Mouse (Mus musculus) Muller cell, postnatal 12 days (primary cell): Measurements from ENCODE around the gene Alg9.
"Not testable (repeated sequence)": the region's sequence is repeated elsewhere in the genome, so short reads cannot be mapped to it uniquely, and the experiment has no call there.

ENCODE experiments used
- DNase-seq: peaks from one replicate; pipeline ENCODE4 v3.0.0-alpha.2; 2015; ENCODE audit errors: inconsistent ontology term

Alg9 gene

DNA sequence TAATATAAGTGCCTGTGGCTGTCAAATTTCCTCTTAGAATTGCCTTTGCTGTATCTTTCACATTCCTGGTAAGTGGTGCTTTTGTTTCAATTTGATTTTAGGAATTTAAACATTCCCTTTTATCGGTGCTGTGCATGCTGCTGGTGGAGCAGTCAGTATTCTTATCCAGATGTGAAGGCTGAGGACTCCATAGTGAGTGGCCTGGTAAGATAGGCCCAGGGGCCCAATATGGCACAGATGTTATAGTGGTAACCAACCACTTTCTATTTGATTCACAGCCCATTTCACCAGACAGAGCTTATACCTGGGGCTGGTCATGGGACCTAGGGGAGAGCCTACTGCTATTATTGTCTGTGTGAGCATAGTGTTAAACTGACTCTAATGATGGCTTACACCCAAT is 41.7 kb downstream of the Alg9 start:
- DNase-seq, result no peak

DNA sequence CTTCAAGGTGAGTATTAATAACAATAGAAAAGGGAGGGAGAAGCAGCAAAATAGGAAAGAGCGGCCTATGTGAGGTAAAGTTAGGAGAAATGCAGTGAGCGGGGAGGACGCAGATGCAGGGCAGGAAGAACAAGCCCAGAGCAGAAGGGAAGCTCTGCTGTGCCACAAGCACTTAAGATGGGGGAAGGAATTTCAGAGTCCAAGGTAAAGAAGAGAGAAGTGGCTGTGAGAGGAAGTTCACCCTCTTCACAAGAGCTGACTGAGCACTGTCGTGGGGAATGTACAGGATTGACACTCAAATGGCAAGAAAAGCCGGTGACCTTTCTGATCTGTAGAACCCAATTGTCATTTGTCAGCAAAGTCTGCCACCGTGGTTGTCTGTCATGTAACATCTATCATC is 43.2 kb downstream of the Alg9 start:
- no peak for DNase-seq

DNA sequence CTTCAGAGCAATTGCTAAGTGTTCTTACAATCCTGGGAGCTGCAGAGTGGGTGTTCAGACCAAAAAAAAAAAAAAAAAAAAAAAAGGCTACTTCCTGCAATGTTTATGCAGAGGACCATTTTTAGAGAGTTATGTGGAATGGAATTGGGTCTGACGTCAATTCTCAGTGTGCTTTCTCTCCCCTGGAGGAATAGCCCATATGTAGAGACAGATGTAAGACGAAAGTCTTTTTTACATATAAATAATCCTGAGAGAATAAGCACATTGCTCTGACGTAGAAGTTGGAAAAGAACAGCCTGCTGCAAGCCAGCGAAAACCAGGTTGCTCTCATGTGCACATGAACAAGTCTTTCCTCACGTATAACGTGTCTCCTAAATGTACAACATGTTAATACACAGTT is 44.9 kb downstream of the Alg9 start:
- no peak for DNase-seq

DNA sequence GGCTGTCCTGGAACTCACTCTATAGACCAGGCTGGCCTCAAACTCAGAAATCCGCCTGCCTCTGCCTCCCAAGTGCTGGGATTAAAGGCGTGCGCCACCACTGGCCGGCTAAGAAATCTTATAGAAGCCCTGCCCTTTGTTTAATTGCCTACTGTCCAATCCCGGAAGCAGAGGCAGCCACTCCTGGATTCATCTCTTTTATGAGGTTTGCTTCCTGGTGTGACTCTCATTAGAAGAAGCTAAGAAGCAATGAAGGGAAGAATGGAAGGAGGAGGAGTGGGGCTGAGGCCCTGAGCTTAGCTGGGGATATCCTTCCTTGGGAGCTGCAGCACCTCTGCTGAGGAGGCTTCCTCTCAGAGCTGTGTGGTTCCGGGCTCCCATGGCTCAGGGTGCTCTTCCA is 46.8 kb downstream of the Alg9 start:
- DNase-seq, result no peak

DNA sequence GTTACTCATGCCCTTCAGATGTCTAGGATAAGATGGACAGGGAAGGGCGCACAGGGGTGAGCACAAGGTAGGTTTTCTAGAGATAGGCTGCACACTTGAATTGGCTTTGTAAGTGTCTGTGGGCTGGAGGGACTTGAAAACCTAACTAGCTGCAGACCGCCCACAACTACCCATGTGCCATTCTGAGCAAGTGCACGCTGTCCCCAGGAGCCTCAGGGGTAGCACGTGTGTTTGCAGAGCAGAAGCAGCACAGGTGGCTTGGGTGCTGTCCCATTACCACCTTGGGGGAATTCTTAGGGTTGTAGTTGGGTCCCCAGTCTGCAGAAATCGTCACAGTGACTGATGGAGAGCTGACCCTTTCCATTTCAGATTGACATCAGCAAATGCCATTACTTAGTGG is 47.4 kb downstream of the Alg9 start:
- no peak for DNase-seq

DNA sequence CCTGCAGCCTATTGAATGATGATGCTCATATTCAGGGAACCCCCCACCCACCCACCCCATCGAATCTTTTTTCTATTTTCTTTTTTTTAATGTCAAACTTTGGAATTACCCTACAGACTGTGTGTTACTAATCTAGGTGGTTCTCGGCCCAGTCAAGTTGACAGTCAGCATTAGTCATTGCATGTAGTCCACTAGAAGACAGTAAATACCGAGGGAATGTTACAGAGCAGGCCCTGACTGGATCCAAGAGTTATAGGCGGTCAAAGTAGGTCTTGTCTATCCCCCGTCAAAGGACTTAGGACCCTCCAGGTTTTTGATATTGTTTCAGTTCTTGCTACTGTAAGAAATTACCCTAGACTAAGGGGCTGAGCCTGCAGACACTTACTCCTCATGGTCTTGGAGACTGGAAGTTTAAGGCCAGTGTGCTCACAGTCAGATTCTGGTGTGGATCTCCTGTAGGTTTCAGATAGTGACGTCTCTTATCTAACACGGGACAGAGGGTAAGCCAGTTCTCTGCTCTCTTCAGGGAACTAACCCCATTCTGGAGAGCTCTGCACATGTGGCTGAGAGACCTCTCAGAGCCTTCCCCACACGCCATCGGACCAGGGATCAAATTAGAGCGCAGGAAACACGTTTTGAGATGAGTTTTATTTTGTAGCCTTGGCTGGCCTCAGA is 49.1 kb downstream of the Alg9 start:
- no peak for DNase-seq

DNA sequence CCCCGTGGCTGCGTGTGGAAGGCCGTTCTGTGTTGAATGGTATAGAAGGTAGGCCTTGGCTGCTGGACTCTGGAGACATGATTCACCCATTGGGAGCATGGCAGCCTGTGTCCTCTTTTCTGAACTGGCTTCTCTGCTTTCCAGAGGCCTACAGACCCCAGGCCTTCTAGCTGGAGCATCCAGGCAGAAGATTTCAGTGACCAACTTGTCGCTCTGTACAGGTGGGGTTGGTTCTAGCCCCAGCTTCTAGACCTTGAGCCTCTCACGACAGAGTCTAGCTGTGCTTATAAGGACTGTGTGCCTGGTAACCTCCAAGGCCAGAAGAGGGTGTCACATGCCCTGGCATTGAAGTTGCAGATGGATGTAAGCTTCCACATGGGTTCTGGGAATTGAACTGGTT is 56.7 kb downstream of the Alg9 start:
- DNase-seq, result no peak

DNA sequence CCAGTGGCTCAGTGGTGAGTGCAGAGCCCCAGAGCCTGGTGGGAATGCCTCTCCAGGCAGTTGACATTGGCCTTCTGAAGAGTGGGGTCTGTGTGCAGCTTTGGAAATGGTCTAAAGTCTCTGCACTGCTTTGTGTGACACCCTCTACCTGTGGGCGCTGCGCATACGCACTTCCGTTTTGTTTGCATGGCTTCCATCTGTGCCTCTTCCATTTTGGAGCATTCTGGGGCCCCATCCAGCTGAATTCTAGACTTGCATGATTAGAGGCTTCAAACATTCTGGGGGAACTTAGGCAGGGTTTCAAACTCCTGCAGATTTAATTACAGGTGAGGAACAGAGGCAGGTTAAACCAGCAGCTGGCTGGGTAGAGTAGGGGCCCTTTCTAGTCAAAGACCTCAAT is 57.3 kb downstream of the Alg9 start:
- DNase-seq, result no peak

DNA sequence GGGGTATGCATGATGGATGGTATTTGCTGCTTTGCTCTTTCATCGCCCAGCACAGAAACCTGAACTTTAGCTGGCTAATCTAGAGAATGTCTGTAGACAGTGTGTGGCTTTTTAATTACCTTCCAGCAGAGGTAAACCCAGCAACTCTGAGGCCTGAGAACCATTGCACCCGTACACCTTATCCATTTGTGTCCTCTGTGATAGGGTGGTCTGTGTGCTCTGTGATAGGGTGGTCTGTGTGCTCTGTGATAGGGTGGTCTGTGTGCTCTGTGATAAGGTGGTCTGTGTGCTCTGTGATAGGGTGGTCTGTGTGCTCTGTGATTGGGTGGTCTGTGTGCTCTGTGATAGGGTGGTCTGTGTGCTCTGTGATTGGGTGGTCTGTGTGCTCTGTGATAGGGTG is 57.8 kb downstream of the Alg9 start:
- DNase-seq, result not testable (repeated sequence)

DNA sequence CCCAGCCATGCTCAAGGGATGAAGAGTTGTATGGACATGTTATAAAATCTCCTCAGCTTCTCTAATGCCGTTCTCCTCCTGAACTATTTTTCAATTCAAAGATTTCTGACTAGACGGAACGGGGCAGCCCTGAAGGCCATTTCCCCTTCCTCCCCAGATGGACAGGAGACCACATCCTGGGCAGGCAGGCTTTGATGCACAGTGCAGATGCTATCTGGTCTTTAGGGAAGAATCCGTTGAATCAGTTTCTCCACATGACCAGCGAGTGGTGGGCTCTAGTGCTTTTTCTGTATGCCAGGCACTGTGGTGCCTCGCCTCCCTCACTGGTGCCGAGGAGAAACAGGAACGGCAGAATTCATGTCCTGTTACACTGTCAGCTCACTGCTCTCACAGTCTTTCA is 59.0 kb downstream of the Alg9 start:
- DNase-seq, result no peak

DNA sequence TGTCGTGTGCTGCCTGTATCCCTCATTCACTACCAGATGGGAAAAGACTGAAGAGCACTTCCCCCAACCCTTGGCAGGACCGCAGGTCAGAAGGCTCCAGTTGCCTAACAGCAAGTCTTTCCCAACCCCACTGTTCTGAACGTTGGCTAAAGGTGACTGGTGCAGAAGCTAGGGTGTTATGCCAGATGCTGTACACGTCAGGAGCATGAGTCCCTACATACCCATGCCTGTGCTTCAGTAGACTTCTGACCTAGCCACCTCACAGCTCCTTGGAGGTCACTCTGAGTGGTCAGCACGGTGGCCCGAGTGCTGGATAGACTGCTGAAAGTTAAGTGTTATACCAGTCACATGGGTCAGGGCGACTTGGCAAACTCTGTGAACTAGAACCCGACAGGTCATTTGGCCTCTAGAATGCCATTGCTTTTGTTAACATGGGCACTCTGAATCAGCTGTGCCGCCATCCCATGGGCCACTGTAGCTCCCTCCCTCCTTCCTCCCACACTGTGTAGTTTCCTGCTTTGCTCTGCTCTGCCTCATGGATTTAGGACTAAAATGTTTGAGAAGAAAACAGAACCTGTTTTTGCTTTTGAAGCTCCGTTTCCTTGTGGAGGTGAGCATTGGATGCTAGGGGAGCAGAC is 60.4 kb downstream of the Alg9 start:
- DNase-seq, result no peak

DNA sequence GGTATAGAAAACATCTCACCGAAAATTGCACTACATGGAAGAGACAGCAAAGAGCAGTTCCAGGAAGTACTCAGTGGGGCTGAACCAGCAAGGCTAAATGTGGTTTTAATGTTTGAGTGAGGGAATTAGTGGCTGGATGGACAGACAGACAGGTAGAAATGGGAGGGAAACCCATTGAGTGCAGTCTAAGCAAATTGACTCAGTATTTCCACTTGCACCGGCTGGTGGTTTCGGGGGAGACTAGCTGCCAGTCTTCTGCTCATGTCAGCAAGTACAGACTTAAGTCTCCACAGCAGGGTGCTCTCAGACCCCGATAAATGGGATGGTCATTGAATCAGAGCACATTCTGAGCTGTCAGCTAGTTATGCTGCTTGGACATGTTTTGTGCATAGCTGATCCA is 61.3 kb downstream of the Alg9 start:
- DNase-seq, result no peak

DNA sequence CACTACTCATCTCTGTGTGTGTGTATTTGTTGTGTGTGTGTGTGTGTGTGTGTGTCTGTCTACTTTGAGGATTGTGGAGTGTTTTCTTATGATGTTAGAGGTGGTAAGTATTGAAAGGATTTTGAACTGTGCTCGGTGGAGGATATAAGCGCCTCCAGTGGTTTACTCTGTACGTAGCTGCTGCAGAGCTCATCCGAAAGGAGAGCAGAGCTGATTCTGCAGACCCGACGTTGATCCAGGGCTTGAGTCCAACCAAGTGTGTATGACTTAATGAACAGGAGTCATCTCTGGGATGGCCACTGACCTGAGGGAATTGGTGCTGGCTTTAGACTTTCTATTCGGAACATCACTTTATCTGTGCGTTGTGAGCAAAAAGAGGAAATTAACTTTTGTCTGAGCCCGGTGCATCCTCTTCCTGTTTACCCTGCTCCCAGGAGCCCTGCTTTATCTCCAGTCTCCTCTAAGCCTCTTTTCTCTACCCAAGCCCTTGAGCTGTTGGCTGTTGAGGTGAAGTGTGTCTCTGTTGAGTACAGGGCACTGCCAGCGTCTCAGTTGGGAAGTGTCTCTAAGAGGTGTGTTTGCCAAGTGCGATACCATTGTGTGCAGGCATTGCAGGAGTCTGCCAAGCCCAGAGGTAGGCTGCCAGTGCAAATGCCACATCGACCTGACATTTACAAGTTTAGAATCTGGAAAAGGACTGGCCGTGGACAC is 66.4 kb downstream of the Alg9 start:
- no peak for DNase-seq

DNA sequence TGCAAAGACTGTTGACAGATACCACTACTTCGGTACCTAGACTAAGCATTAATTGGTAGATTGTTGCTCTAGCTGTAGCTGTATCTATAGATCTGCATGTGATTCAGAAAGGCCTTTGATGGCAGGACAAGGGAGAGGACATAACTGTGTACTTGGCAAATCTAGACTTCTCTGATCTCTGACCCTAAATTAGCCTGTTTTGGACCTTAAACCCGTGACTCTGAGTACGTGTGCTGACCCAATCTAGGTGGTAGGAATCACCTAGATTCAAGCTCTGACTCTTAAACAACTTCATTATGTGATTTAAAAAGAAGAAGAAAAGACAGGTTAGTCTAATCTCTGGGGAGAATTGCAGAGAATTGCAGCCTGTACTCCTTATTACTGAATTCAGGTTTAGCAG is 70.3 kb downstream of the Alg9 start, which contains the start of gene Ppp2r1b:
Gene Ppp2r1b, plus strand, starts transcription at position 221 of the 400 bp plus-strand sequence.
- no peak for DNase-seq

DNA sequence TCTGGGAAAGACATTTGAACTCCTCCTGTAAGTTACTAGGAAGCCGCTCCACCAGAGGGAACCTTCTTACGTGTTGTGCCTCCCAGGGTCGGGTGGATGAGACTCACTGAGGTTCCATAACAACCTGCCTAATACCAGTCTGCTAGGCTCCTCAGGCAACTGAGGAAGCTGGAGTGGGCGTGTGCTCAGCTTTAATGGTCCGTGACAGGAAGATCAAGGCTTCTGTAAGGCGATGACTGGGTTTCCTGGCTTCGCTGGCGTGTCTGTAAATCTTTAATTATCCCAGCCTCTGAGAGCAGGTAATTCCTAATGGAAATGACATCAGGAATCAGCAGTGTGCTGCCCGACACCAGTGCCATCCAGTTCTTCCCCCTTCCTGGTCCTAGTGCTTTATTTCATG is 70.7 kb downstream of the Alg9 start:
- no peak for DNase-seq

DNA sequence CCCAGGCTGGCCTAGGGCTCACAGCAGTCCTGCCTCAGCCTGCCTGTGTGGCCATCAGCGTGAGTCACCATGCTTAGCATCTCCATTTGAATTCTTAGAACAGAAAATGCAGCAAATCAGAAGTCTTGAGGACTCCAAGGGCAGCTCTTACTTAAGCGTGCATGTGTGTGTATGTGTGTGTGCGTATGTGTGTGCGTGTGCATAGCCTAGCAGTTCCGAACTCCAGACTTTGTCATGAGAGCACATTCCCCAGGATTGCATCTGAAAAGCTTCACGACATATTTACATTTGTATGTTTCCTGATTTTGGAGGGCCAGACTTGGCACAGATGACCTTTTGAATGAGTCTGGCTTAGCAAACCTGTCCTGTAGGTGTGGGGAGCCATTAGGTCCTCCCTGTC is 72.3 kb downstream of the Alg9 start:
- no peak for DNase-seq

DNA sequence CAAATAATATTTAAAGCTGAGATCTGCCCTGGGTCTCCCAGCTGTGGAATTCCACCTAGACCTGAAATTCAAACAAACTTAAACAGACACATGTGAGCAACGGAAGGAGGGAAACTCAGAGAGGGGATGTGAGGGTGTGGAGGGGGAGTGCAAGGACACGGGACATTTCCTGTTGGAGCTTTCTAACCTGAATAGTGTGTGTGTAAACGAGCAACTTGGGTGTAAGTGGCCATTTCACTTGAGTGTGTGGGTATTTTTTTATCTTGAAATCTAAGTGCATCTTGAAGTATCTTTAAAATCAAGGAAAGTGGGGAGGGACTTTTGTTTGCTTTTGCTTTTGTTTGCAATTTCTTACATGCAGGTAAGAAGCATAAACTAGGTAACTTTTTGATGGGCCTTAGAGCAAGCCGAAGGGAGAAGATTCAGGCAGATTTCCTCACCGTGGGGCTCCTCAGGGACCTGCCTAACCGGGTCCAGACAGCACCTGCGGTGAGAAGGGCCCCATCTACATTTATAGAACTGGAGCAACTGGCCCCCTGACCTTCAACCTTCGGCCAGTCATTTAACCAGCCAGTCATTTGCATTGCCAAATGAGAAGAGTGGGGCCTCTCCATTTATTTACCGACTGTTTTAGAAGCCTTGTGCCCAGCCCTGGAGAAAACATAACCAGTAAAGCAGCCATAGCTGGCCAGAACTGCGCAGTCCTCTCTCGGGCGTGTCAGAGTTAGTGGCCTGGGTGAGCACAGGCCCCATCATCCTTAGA is 73.0 kb downstream of the Alg9 start:
- DNase-seq, result no peak

DNA sequence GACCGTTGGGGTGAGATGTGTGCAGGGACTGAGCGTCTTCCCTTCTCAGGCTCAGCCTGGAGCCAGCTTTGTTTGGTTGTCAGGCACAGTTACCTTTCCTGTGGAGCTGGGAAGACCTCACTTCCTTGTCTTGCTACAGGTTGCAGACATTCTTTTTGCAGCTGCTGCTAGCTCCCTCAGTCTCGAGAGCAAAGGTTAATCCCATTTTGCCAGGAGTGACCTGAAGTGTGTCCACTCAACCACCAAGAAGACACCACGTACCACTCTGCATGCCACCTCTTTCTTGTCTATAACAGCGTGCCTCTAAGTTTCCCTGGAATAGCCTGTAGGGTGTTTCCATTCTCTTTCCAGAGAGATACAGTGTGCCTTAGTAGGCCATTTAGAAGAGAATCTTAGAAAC is 74.0 kb downstream of the Alg9 start:
- DNase-seq, result no peak

DNA sequence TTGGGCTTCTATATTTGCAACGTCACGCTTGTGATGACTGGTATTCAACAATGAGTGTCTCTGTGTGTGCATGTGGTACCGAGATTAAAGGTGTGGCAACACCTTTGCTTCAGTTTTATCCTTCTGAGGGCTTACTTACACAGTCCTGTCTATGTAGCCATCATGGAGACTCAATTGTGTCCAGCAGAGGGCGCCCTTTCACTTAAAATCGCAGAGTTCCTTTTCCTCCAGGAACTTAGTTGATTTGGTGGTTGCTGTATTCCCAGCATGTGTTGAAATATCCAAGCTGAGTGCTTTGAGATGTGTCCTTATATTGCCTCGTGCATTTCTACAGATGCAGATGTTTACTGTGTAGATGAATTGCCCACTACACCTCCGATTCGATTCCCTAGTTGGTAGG is 74.4 kb downstream of the Alg9 start:
- peak; percentile 62 for DNase-seq

DNA sequence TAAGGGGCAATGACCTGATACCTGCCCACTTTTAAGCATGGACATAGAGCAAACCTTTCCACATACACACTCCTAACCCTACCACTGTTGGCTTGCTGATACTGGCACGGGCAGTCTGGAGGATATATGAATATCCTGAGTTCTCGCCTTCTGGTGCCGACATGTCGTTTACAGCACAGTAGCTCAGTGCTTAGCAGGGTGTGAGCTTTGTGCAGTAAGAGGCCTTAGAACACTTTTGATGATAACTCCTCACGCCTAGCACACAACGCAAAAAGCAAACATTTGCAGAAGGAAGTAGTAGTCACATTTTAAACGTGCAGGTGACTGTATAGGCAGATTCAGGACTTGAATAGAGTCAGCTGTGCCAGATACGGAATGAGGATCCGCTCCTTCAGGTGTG is 74.9 kb downstream of the Alg9 start:
- DNase-seq, result no peak

DNA sequence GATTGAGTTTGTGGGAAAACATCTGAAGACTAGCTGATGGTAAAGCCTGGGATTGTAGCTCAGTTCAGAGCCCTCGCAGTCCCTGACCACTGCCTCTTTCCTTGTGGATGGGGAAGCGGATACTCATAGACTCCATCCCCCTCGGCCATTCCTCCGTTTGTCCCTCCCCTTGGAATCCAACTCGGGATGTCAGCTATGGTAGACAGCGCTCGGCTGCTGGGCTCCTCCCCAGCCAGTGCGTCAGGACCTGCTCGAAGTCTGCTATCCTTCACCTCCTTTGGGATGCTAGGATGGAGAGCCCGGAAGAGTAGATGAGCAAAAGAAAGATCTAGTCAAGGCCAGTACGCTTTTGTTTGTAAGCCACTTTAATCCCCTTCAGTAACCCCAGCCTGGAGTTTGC is 75.5 kb downstream of the Alg9 start:
- DNase-seq, result peak; percentile 48

DNA sequence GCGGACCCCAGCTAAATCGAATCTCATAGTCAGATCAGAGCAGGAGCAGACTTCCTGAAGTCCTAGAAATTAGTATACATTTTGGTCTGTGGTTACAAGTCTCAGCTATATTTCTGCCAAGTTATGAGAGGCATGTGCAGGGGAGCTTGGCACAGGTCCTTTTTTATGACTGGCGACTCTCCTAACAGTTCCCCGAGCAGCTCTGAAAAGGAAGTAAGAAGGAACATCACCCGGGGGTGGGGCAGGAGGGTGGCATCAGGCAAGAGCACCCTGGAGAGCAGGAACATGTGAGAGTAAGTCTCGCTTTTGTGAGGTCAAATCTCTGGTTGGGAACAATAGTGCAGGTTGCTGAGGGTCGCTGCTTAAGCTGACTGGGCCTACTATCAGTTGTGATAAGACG is 75.9 kb downstream of the Alg9 start:
- DNase-seq, result peak; percentile 78
